Mouse (Mus musculus) monocyte, adult 2 months (primary cell): ENCODE measurements around the gene Zbtb7a.

Experiments
- DNase-seq, 2 experiments: peaks; one replicate each; pipeline ENCODE4 v3.0.0; 2022; ENCODE audit warnings: low spot score in 2 of 2, low read depth in 1 of 2

Gene Zbtb7a

GRCm38 (mm10) chr10:81138821-81139528 lies 4.0 kb downstream of the Zbtb7a start:
- DNase-seq = no peak

DNA sequence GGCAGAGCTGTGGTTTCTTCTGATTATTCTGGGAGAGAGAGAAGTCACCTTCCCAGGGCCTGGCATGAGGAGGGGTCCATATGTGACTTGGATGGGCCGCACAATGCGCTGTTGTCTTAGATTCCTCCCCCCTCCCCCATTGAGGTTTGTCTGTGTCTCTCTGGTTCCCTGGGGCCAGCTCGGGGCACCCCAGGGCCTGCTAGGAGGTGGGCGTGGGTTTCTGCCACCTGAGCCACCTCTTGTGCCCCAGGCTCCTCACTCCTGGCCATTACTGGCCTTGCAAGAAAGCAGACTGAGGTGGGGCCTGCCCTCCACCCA lies 4.5 kb downstream of the Zbtb7a start:
- DNase-seq = no peak

DNA sequence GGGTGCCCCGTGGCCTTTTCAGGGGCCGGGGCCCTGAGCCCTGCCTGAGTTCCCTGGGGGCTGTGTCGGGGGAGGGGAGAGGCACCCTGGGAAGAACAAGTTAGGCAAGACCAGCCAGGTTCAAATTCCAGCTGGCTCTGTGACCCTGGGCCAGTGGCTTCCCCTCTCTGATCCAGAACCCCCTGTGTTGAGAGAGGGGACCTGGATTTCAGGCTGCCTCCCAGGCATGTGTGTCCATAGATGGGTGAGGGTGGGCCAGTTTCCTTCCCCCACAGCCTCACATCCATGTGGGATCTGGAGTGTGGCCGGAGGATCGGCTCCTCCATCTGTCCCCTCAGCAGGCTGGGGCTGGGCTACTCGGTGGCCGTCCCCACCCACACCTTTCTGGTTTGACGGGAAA lies 5.0 kb downstream of the Zbtb7a start:
- DNase-seq = no peak

- DNase-seq = no peak
Observed at GRCm38 (mm10) chr10:81140717-81141454, 5.9 kb downstream of the Zbtb7a start.

GRCm38 (mm10) chr10:81141455-81142210 lies 6.6 kb downstream of the Zbtb7a start:
- DNase-seq = no peak

- no peak for DNase-seq
Observed at GRCm38 (mm10) chr10:81142551-81142981, 7.5 kb downstream of the Zbtb7a start.

- no peak for DNase-seq
Observed at GRCm38 (mm10) chr10:81143157-81143633, 8.2 kb downstream of the Zbtb7a start.

DNA sequence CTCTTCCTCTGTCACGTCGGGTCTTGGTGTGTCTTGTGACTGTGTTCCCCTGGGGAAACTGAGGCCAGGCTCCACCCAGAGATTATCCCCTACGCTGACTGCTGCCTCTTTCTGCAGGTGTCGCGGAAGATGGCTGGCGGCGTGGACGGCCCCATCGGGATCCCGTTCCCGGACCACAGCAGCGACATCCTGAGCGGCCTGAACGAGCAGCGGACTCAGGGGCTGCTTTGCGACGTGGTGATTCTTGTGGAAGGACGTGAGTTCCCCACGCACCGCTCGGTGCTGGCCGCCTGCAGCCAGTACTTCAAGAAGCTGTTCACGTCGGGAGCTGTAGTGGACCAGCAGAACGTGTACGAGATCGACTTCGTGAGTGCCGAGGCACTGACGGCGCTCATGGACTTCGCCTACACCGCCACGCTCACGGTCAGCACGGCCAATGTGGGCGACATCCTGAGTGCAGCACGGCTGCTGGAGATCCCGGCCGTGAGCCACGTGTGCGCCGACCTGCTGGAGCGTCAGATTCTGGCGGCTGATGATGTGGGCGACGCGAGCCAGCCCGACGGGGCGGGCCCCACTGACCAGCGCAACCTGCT lies 8.9 kb downstream of the Zbtb7a start:
- no peak for DNase-seq

DNA sequence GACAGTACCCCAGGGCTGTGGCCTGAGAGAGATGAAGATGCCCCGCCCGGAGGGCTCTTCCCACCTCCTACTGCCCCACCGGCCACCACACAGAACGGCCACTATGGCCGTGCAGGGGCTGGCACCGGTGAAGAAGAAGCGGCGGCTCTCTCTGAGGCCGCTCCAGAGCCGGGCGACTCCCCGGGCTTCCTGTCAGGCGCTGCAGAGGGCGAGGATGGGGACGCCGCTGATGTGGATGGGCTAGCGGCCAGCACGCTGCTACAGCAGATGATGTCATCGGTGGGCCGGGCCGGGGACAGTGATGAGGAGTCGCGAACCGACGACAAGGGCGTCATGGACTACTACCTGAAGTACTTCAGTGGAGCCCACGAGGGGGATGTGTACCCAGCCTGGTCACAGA lies 9.6 kb downstream of the Zbtb7a start:
- no peak for DNase-seq

- no peak for DNase-seq
Observed at GRCm38 (mm10) chr10:81145307-81145706, 10.3 kb downstream of the Zbtb7a start.

GRCm38 (mm10) chr10:81145778-81146177 lies 10.8 kb downstream of the Zbtb7a start:
- no peak for DNase-seq

DNA sequence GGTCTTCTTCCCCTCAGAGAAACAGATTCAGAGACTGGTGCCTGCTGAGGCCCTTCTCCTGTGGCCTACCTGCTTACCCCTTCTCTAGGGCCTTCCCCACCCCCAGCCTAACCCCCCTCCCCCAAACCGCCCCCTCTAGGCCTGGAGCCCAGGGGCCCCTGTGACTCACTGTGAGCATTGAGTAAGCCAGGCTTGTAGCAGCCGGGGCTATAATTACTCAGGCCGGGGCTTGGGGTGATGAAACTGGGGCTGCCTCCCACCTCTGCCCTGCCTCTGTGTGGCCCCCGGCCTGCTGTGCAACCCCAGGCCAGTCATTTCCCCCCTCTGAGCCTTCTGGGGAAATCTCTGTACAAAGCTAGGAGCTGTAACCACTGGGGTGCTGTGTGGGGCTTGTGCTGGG lies 11.3 kb downstream of the Zbtb7a start:
- DNase-seq = no peak

GRCm38 (mm10) chr10:81151261-81151660 lies 16.2 kb downstream of the Zbtb7a start:
- no peak for DNase-seq

- DNase-seq = no peak
Observed at GRCm38 (mm10) chr10:81152609-81153008, 17.6 kb downstream of the Zbtb7a start.

GRCm38 (mm10) chr10:81154313-81154712 lies 19.3 kb downstream of the Zbtb7a start:
- no peak for DNase-seq

DNA sequence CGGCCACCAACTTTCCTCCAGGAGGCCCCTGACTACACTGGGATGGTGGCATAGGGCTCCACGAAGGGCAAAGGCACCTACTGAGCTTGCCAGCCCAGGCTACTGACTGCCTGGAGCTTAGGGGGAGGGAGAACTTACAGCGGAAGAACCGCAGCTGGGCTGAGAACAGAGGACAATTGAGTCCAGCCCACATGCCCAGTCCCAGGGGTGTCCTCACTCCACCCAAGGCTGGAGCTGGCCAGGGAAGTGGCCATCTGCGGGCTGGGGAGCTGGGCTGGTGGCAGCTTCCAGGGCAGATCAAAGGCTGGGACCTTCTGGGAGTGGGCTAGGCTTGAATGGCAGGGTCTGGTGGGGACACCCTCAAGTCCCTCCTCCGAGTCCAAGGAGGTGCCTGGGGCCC lies 19.7 kb downstream of the Zbtb7a start:
- DNase-seq = no peak

- no peak for DNase-seq
Observed at GRCm38 (mm10) chr10:81161602-81162317, 26.7 kb downstream of the Zbtb7a start.

- no peak for DNase-seq
Observed at GRCm38 (mm10) chr10:81162318-81162652, 27.3 kb downstream of the Zbtb7a start.

DNA sequence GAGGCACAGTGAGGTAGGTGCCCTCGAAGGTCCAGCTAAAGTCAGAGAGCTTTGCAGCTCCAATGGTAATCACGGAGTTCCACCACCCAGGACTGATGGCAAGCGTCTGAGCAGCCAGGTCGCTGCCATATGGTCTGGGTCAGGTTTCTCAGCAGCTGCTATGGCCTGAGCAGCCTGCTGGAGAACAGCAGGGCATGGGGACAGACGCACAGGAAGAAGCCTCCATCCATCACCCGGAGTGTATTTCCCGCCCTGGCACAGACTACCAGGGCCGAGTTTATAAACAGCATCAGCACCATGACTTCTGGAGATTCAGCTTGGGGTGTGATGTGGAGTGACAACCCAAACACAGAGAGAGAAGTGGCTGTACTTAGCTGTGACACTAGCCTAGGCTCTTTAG lies 30.1 kb downstream of the Zbtb7a start:
- no peak for DNase-seq

- DNase-seq = peak; percentile 100
Observed at GRCm38 (mm10) chr10:81167200-81168086, 32.4 kb downstream of the Zbtb7a start, which contains the start of gene Pias4. Pias4 (minus strand) TSS chr10:81167923.
